Mouse (Mus musculus): Measurements from ENCODE around the gene Relt. TPM values are rescaled to one million over a fixed set of nuclear protein-coding genes. Genes with fewer than 3 reads are reported as not detected.

Relt gene
- polyA plus RNA-seq, 1 experiment from 2014 or later, result 4.1 TPM

DNA sequence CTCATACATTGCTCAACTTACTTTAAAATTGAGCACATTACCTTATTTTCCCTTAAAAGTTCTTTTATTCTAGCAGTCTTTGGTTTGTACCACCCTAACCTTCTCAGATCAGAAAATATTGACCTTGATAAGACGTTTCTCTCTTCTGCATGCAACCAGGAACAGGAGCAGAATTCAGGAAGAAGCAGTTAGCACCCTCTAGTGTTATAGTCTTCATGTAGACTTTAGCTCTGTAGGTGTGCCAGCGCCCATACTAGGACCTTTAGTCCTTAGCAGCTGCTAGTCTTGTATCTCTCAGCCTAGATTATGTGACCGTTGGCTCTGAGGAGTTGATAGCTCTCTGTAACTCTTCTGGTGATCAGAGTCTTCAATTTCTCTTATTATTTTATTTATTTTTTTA, 64.4 kb downstream of the Relt start:
- Histone ChIP-seq H3K27ac (ENCODE audit: poor library complexity, severe bottlenecking) (no peak overlapping the region), H3K9ac (no peak overlapping the region), H3K9me3 (replicated peaks) (no peaks in the 10 kb centered on the region), H3K27me3 (replicated peaks) (no peaks in the 10 kb centered on the region), H3K36me3 (no peaks in the 10 kb centered on the region), H3K4me3 (no peak overlapping the region), H3K4me1 (replicated peaks) (no peaks in the 10 kb centered on the region), H3K4me2 (no peak overlapping the region)
- WGBS, result 33% methylated on average over 3 of the region's 3 CpGs
- no peak for ATAC-seq (ENCODE audit: insufficient number of reproducible peaks, low FRiP score)

Small RNA genes within 50 kb of the gene (microRNA-seq; reads per million reads assigned to microRNA genes)
- 202 reads per million, percentile 61 among the genes with 10 or more reads in this experiment for gene Mir3102

Other genes starting within 250 kb of the Relt start
- 1.4 and 1.9 TPM in 2 replicates for gene Plekhb1, start 201.0 kb downstream of the Relt start, polyA plus RNA-seq (2016; fragmentation: Nextera tagmentation; extraction: Ambion mirVana)
- 31.4 and 31.6 TPM in 2 replicates for gene Fam168a, start 156.8 kb downstream of the Relt start, polyA plus RNA-seq (2016; fragmentation: Nextera tagmentation; extraction: Ambion mirVana)
- gene Arhgef17, start 68.7 kb upstream of the Relt start, polyA plus RNA-seq (2016; fragmentation: Nextera tagmentation; extraction: Ambion mirVana), result 8.7 and 10.6 TPM in 2 replicates
- 2.3 and 2.6 TPM in 2 replicates for gene P2ry6, start 111.2 kb upstream of the Relt start, polyA plus RNA-seq (2016; fragmentation: Nextera tagmentation; extraction: Ambion mirVana)
- gene P2ry2, start 149.4 kb upstream of the Relt start, polyA plus RNA-seq (2016; fragmentation: Nextera tagmentation; extraction: Ambion mirVana), result 1.1 and 1.2 TPM in 2 replicates
- gene Fchsd2, start 229.4 kb upstream of the Relt start, polyA plus RNA-seq (2016; fragmentation: Nextera tagmentation; extraction: Ambion mirVana), result 18.4 and 18.7 TPM in 2 replicates